Mouse (Mus musculus): ENCODE measurements around the gene Kcnj10.
A peak's percentile ranks its signal among the peaks of the same experiment; 100 is the strongest.

The Kcnj10 gene

DNA sequence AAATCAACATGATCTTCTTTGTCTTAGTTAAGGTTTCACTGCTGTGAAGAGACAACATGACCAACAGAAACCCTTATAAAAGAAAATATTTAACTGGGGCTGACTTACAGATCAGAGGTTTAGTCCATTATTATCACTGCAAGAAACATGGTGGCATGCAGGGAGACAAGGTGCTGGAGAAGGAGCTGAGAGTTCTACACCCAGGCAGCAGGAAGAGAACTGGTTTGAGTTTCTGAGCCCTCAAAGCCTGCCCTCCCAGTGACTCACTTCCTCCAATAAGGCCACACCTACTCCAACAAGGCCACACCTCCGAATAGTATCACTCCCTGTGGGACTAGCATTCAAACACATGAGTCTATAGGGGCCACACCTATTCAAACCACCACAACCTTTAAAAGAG, 49.8 kb downstream of the Kcnj10 start:
- no peak for DNase-seq

GRCm38 (mm10) chr1:172391807-172392581, 51.0 kb downstream of the Kcnj10 start:
- DNase-seq, result no peak

DNA sequence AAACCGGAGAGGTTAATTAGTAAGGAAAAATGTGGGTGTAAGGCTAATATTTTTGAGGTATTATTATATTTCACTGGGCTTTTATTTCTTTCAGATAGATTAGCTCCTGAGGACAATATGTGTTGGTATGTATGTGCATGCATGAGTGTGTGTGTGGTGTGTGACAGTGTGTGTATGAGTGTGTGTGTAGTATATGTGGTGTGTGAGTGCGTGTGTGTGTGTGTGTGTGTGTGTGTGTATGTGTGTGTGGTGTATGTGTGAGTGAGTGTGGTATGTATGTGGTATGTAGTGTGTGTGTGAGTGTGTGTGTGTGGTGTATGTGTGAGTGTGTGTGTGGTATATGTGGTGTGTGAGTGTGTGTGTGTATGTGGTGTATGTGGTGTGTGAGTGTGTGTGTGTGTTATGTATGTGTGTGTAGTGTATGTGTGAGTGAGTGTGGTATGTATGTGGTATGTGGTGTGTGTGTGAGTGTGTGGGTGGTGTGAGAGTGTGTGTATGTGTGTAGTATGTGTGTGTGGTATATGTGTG, 51.7 kb downstream of the Kcnj10 start:
- DNase-seq, result no peak

DNA sequence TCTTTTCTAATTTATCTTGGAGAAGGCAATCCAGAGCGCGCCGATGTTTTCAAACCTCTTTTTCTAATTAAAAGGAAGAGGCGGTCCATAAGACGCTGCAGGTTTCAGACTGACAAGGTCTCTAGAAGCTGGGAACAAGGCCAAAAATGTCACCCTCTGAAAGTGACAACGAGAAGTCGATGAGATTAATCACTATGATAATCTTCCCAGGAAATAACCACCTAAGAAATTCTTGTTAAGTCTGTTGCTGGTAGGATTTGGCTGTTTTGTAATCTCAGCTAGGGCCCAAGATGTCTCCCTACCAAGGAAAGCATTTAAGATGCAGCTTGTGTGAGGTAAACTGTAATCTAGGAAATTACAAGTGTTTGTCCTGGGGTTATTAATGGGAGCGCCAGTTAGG, 52.7 kb downstream of the Kcnj10 start:
- no peak for DNase-seq

- no peak for DNase-seq
These were observed 56.2 kb downstream of the Kcnj10 start for GRCm38 (mm10) chr1:172396996-172397752.

- no peak for DNase-seq
These were observed 65.2 kb downstream of the Kcnj10 start for GRCm38 (mm10) chr1:172406077-172406706.

DNA sequence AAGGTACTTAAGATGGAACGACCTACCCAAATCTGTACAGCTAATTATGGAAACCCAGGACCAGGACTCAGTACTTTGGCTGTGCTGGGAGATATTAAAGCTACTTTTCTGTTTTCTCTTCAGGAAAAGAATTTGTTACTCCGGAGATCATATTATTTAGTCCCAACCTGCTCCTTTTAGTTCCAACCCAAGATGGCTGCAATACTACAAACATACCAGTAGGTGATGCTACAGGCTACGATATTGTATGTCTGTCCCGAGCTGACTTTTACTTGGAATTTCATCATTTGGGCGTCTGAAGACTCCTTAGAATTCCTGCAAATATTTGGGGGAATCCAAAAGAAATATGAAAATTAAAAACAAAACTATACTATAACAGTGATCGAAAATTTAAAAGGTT, 68.0 kb downstream of the Kcnj10 start:
- DNase-seq, result no peak

- DNase-seq, result no peak
These were observed 68.4 kb downstream of the Kcnj10 start for GRCm38 (mm10) chr1:172409431-172409830.

DNA sequence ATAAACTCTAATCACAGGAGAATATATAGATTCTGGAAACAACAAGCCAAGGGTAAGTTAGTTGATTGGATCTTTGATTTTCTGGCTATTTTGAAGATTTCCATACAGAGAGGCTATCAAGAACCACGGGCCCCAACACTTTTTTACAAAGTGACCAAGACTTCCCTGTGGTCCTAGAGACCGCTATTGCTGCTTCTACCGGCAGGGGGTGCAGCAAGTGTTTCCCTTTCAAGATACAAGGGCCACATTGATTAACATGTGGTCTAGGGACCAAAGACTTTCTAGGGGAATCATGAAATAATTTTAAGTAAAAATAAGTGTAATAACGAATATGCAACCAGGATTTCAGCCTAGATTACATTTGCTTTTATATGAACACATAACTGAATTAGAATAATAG, 69.8 kb downstream of the Kcnj10 start:
- peak; percentile 40 for DNase-seq

DNA sequence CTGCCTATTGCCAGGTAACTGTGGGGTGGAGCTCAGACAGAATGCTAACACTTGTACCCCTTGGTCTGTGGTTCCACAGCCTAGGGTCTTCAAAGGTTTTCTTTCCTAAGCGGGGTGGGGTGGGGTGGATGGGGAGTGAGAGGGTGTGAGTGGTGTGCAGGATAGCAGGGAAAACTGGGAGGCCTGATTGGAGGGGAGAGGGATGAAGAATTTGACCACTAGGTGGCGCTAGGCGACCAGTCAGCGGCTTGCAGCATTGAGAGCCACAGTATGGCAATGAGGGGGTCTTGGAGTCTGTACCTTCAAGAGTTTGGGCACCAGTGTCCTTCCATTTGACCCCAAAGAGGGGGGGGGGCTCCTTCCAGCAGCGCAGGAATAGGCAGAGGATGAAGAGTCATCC, 71.2 kb downstream of the Kcnj10 start:
- DNase-seq, result peak; percentile 40

- peak; percentile 31 for DNase-seq
These were observed 72.7 kb downstream of the Kcnj10 start for GRCm38 (mm10) chr1:172413491-172414230.

DNA sequence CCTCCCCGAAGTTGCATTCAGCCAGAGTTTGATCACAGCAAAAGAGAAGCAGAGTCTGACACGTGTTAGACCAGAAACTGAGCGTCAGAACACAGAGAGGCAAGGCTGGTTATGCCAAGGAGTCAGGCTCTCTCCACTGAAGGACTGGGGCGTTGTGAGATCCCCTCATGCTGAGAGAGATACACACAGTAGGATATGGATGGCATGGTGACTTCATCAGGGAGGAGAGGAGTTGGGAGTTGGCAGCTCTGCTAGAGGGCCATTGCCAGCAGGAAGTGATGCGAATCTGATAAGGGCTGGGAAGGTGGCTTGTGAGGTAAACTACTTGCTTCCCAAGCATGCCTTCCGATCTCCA, 73.2 kb downstream of the Kcnj10 start:
- no peak for DNase-seq

DNA sequence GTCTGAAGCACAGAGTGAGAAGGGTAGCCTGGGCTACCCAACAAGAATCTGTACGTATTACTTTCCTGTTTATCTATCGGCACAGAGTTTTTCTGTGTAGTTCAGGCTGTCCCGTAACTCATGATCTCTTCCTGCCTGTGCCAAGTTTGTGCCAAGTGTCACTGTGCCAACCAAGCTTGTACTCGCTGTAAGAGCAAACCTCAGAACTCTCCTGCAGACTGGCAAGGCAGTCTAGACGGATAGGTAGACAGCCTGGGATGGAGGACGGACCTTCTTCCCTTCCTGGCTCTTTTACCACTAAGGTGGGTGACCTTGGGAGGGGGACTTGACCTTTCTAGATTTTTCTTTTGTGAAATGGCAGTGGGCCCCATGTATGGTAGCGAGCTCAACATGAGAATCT, 74.1 kb downstream of the Kcnj10 start:
- DNase-seq, result no peak

DNA sequence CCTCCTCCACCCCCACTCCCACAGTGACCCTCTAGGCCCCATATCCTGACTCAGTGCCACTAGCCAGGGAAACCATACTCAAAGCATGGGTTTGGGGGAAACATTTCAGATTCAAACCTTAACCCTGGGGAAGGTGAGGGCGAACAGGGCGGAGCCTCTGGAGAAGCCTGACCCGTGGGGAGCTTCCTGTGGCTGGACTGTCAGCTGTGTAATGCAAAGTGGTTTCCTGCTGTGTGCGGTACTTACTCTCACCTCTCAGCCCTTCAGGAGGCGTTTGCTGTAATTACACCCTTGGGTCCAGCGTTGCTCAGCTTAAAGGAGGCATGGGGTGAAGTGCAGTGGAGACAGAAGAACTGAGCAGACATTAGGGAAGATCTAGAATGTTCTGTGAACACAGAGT, 77.2 kb downstream of the Kcnj10 start:
- DNase-seq, result no peak

DNA sequence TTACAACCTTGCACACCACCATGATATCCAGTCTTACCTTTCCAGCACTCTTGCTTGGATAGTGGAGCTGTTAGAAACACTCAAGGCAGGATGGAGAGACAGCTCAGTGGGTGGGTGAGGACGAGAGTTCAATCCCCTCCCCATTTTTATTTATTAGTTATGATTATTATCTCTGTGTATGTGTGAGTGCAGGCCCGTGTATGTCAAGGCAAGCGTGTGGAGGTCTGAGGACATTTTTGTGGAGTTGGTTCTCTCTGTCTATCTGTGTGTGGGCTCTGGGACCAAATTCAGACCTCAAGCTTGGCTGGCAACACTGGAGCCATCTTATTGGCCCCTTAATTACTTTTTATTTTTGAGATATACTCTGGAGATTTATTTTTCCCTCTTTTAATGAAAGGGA, 77.6 kb downstream of the Kcnj10 start:
- DNase-seq, result no peak

DNA sequence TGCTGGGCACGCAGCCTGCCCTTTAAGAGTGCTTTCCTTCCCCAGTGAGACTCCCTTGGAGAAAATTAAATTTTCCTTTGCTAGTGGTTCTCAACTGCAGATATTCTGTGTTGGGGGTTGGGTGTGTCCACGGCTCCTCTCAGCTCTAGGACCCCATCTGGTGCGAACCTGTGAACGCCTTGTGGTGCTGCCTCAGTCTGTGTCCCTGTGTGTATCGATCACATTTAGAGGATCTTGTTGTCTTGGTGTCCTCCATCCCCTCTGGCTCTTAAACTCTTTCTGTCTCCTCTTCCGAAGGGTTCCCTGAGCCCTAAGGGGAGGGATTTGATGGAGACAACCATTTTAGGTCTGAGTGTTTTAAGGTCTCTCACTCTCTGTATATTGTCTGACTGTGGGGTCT, 79.2 kb downstream of the Kcnj10 start:
- no peak for DNase-seq

GRCm38 (mm10) chr1:172423393-172423792, 82.4 kb downstream of the Kcnj10 start:
- no peak for DNase-seq

All from kidney, adult 11 months (tissue).